ENCODE assay signal across 17 mouse cellular contexts in the genomic region with DNA sequence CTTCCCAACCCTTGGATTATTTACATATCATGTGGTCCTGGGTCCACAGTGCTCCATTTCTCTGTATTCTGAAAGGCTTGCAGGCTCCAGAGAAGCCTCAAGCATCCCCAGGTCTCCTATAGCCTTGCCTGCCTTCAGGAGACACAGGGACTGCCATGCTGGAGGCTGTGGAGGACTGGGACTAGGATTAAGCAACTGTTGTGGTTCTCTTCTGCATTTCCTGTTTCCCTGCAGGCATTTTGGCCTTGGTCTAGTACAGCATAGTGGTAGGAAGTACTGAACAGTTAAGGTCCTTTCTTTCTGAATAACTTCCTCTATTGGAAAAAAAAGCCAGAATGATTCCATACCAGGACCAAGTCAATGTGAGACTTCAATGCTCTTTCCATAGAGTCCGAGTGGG.
"Had no signal": no experiment of that assay in that cellular context is flagged by ENCODE, and none has a peak within 500 bp of the region (broad histone marks: within the 10 kb centered on the region; RNA-seq: fewer than 3 reads in every experiment).

No protein-coding gene starts in this region.

- DNase-seq: left cerebral cortex, postnatal 4 days; liver; liver, embryonic 13.5 days; liver, postnatal 0 days; lung, adult 18-20 months; lung, adult 2 months; lung, embryonic 14.5 days; lung, postnatal 10 days; lung, postnatal 14 days; lung, postnatal 36 days; lung, postnatal 4 days; midbrain, embryonic 14.5 days had no signal

- ATAC-seq: liver, embryonic 12.5 days; liver, postnatal 0 days; lung, postnatal 0 days; midbrain, embryonic 13.5 days; midbrain, embryonic 15.5 days; midbrain, embryonic 16.5 days had no signal
